Mouse (Mus musculus) liver, postnatal 0 days (tissue): ENCODE results near the gene Tubb1.

Experiments used
- CTCF ChIP-seq: sonication (generic); IDR thresholded peaks from 2 replicates; pipeline ENCODE4 v1.5.1; 2016; ENCODE audit warnings: antibody characterized with exemption, low read depth
- EP300 ChIP-seq: IDR thresholded peaks from 2 replicates; pipeline ENCODE4 v1.6.1; 2016; ENCODE audit warnings: antibody characterized with exemption, low read depth, mild to moderate bottlenecking

GRCm38 (mm10) chr2:174415001-174415730 is 35.3 kb upstream of the Tubb1 start:
- TF ChIP-seq CTCF (no peak), EP300 (no peak)
